Mouse (Mus musculus): ENCODE measurements around the gene Havcr1. TPM values are rescaled to one million over a fixed set of nuclear protein-coding genes. Genes with fewer than 3 reads are reported as not detected.
"Not testable (repeated sequence)": the region's sequence is repeated elsewhere in the genome, so short reads cannot be mapped to it uniquely, and the experiment has no call there.

The Havcr1 gene
- polyA plus RNA-seq (2015; fragmentation: Nextera tagmentation; extraction: Ambion mirVana): 0.10 TPM in 1 of 2 replicates, not detected in the other

- not testable (repeated sequence) for DNase-seq (ENCODE audit: low spot score)
These were observed at the start of gene Havcr1 for GRCm38 (mm10) chr11:46735076-46735475. Havcr1 (plus strand) TSS chr11:46735080.

- no peak for DNase-seq (ENCODE audit: low spot score)
These were observed 44.7 kb upstream of the Havcr1 start for GRCm38 (mm10) chr11:46690136-46690535.

- DNase-seq (ENCODE audit: low spot score): not testable (repeated sequence)
These were observed 39.0 kb upstream of the Havcr1 start for GRCm38 (mm10) chr11:46695849-46696248.

GRCm38 (mm10) chr11:46697433-46698277 lies 37.2 kb upstream of the Havcr1 start:
- DNase-seq (ENCODE audit: low spot score): no peak

- no peak for DNase-seq (ENCODE audit: low spot score)
These were observed 36.6 kb upstream of the Havcr1 start for GRCm38 (mm10) chr11:46698278-46698655.

GRCm38 (mm10) chr11:46698830-46699229 lies 36.0 kb upstream of the Havcr1 start:
- no peak for DNase-seq (ENCODE audit: low spot score)

- no peak for DNase-seq (ENCODE audit: low spot score)
These were observed 28.1 kb upstream of the Havcr1 start, which contains the start of gene Timd2 for GRCm38 (mm10) chr11:46706664-46707356. Timd2 (minus strand) TSS chr11:46707061.

GRCm38 (mm10) chr11:46731541-46732070 lies 3.3 kb upstream of the Havcr1 start:
- no peak for DNase-seq (ENCODE audit: low spot score)

GRCm38 (mm10) chr11:46733242-46733789 lies 1.6 kb upstream of the Havcr1 start:
- DNase-seq (ENCODE audit: low spot score): peak; percentile 5

GRCm38 (mm10) chr11:46734617-46735016 lies 263 bp upstream of the Havcr1 start:
- DNase-seq (ENCODE audit: low spot score): no peak

- DNase-seq (ENCODE audit: low spot score): no peak
These were observed 4.6 kb downstream of the Havcr1 start for GRCm38 (mm10) chr11:46739501-46739900.

GRCm38 (mm10) chr11:46740886-46741285 lies 6.0 kb downstream of the Havcr1 start:
- no peak for DNase-seq (ENCODE audit: low spot score)

- no peak for DNase-seq (ENCODE audit: low spot score)
These were observed 6.8 kb downstream of the Havcr1 start for GRCm38 (mm10) chr11:46741716-46742115.

GRCm38 (mm10) chr11:46747996-46748395 lies 13.1 kb downstream of the Havcr1 start:
- no peak for DNase-seq (ENCODE audit: low spot score)

GRCm38 (mm10) chr11:46753662-46754061 lies 18.8 kb downstream of the Havcr1 start:
- no peak for DNase-seq (ENCODE audit: low spot score)

- DNase-seq (ENCODE audit: low spot score): no peak
These were observed 19.8 kb downstream of the Havcr1 start for GRCm38 (mm10) chr11:46754669-46755068.

GRCm38 (mm10) chr11:46755714-46756113 lies 20.8 kb downstream of the Havcr1 start:
- DNase-seq (ENCODE audit: low spot score): not testable (repeated sequence)

GRCm38 (mm10) chr11:46776879-46777278 lies 42.0 kb downstream of the Havcr1 start:
- DNase-seq (ENCODE audit: low spot score): no peak

- no peak for DNase-seq (ENCODE audit: low spot score)
These were observed 44.9 kb downstream of the Havcr1 start for GRCm38 (mm10) chr11:46779811-46780210.

- no peak for DNase-seq (ENCODE audit: low spot score)
These were observed 69.6 kb downstream of the Havcr1 start for GRCm38 (mm10) chr11:46804440-46804839.

- DNase-seq (ENCODE audit: low spot score): no peak
These were observed 75.6 kb downstream of the Havcr1 start, which contains the start of gene Timd4 for GRCm38 (mm10) chr11:46810511-46810910. Timd4 (plus strand) TSS chr11:46810800.

GRCm38 (mm10) chr11:46817692-46818091 lies 82.8 kb downstream of the Havcr1 start:
- no peak for DNase-seq (ENCODE audit: low spot score)

Measured in thymus, postnatal 0 days (tissue).